Mouse (Mus musculus): ENCODE measurements around the gene Gm20683. TPM values are rescaled to one million over a fixed set of nuclear protein-coding genes. Genes with fewer than 3 reads are reported as not detected.
"Not testable (repeated sequence)": the region's sequence is repeated elsewhere in the genome, so short reads cannot be mapped to it uniquely, and the experiment has no call there.

Gene Gm20683
- total and polyA plus RNA-seq, 2 experiments from 2014 or later = 11.9 to 25.8 TPM

GRCm38 (mm10) chr17:25875171-25876136 lies 33.9 kb upstream of the Gm20683 start:
- H3K4me3 ChIP-seq (ENCODE audit: low read depth, low read length) = peak overlapping the region; percentile 76
- H3K4me1 ChIP-seq (ENCODE audit: insufficient read depth, low read length) = peaks cover 16% of the 10 kb centered on the region; the same call in 1 of the 2 replicates
- H3K4me2 ChIP-seq (ENCODE audit: low read depth, low read length, poor library complexity, severe bottlenecking) = peak overlapping the region; percentile 85
- peaks cover 16% of the 10 kb centered on the region; the same call in 1 of the 2 replicates for H3K36me3 ChIP-seq (ENCODE audit: insufficient read depth, low read length)
- H3K9ac ChIP-seq (replicated peaks; ENCODE audit: low read length, poor library complexity, severe bottlenecking) = peak overlapping the region; percentile 89
- WGBS = under 1% methylated on average over 58 of the region's 59 CpGs
- H3K27me3 ChIP-seq (ENCODE audit: insufficient read depth, low read length) = no peaks in the 10 kb centered on the region
- DNase-seq (ENCODE audit: low spot score) (peak; percentile 92), ATAC-seq (ENCODE audit: low FRiP score) (peak; percentile 89)
- no peaks in the 10 kb centered on the region for H3K9me3 ChIP-seq (ENCODE audit: low read length)
- TF ChIP-seq CTCF (IDR thresholded peaks at IDR 0.05) = peak; percentile 39; the same call in 1 of the 2 replicates
- H3K27ac ChIP-seq (ENCODE audit: low read depth, low read length) = peak overlapping the region; percentile 98

GRCm38 (mm10) chr17:25874721-25875170 lies 33.2 kb upstream of the Gm20683 start, which contains the start of gene Mettl26:
Gene Mettl26 (plus strand): TSS chr17:25875074.
- WGBS = under 1% methylated on average over 25 of the region's 25 CpGs
- peak; percentile 49 for TF ChIP-seq CTCF (IDR thresholded peaks at IDR 0.05)
- Histone ChIP-seq H3K9me3 (ENCODE audit: low read length) (no peaks in the 10 kb centered on the region), H3K27me3 (ENCODE audit: insufficient read depth, low read length) (no peaks in the 10 kb centered on the region), H3K4me1 (ENCODE audit: insufficient read depth, low read length) (peaks cover 16% of the 10 kb centered on the region; the same call in 1 of the 2 replicates), H3K9ac (replicated peaks; ENCODE audit: low read length, poor library complexity, severe bottlenecking) (peak within 1 kb of the TSS; percentile 89), H3K4me3 (ENCODE audit: low read depth, low read length) (peak within 1 kb of the TSS; percentile 76), H3K4me2 (ENCODE audit: low read depth, low read length, poor library complexity, severe bottlenecking) (peak within 1 kb of the TSS; percentile 85), H3K36me3 (ENCODE audit: insufficient read depth, low read length) (peaks cover 16% of the 10 kb centered on the region; the same call in 1 of the 2 replicates), H3K27ac (ENCODE audit: low read depth, low read length) (peak within 1 kb of the TSS; percentile 98)
- DNase-seq (ENCODE audit: low spot score) = peak; percentile 95
- peak; percentile 80 for ATAC-seq (ENCODE audit: low FRiP score)

GRCm38 (mm10) chr17:25874148-25874720 lies 32.7 kb upstream of the Gm20683 start:
- Histone ChIP-seq H3K27me3 (ENCODE audit: insufficient read depth, low read length) (no peaks in the 10 kb centered on the region), H3K9ac (replicated peaks; ENCODE audit: low read length, poor library complexity, severe bottlenecking) (peak overlapping the region; percentile 89), H3K4me2 (ENCODE audit: low read depth, low read length, poor library complexity, severe bottlenecking) (peak overlapping the region; percentile 85), H3K36me3 (ENCODE audit: insufficient read depth, low read length) (peaks cover 16% of the 10 kb centered on the region; the same call in 1 of the 2 replicates), H3K27ac (ENCODE audit: low read depth, low read length) (peak overlapping the region; percentile 98), H3K4me1 (ENCODE audit: insufficient read depth, low read length) (peaks cover 16% of the 10 kb centered on the region; the same call in 1 of the 2 replicates), H3K4me3 (ENCODE audit: low read depth, low read length) (peak overlapping the region; percentile 76), H3K9me3 (ENCODE audit: low read length) (no peaks in the 10 kb centered on the region)
- no peak for TF ChIP-seq CTCF (IDR thresholded peaks at IDR 0.05)
- 3% methylated on average over 14 of the region's 14 CpGs for WGBS
- no peak for DNase-seq (ENCODE audit: low spot score)
- ATAC-seq (ENCODE audit: low FRiP score) = no peak

GRCm38 (mm10) chr17:25873405-25874147 lies 32.0 kb upstream of the Gm20683 start:
- ATAC-seq (ENCODE audit: low FRiP score) (no peak), DNase-seq (ENCODE audit: low spot score) (no peak)
- H3K9ac ChIP-seq (replicated peaks; ENCODE audit: low read length, poor library complexity, severe bottlenecking) = peak overlapping the region; percentile 89; the same call in 1 of the 2 replicates
- H3K27me3 ChIP-seq (ENCODE audit: insufficient read depth, low read length) = no peaks in the 10 kb centered on the region
- TF ChIP-seq CTCF (IDR thresholded peaks at IDR 0.05) = no peak
- H3K27ac ChIP-seq (ENCODE audit: low read depth, low read length) = peak overlapping the region; percentile 98; the same call in 1 of the 2 replicates
- H3K36me3 ChIP-seq (ENCODE audit: insufficient read depth, low read length) = peaks cover 10% of the 10 kb centered on the region; the same call in 1 of the 2 replicates
- H3K9me3 ChIP-seq (ENCODE audit: low read length) = no peaks in the 10 kb centered on the region
- peaks cover 21% of the 10 kb centered on the region for H3K4me1 ChIP-seq (ENCODE audit: insufficient read depth, low read length)
- peak overlapping the region; percentile 85 for H3K4me2 ChIP-seq (ENCODE audit: low read depth, low read length, poor library complexity, severe bottlenecking)
- H3K4me3 ChIP-seq (ENCODE audit: low read depth, low read length) = peak overlapping the region; percentile 76; the same call in 1 of the 2 replicates
- WGBS = 81% methylated on average over 11 of the region's 11 CpGs

GRCm38 (mm10) chr17:25872676-25873075 lies 31.1 kb upstream of the Gm20683 start:
- Histone ChIP-seq H3K4me1 (ENCODE audit: insufficient read depth, low read length) (peaks cover 23% of the 10 kb centered on the region), H3K9me3 (ENCODE audit: low read length) (no peaks in the 10 kb centered on the region), H3K9ac (replicated peaks; ENCODE audit: low read length, poor library complexity, severe bottlenecking) (no peak overlapping the region), H3K4me3 (ENCODE audit: low read depth, low read length) (no peak overlapping the region), H3K27ac (ENCODE audit: low read depth, low read length) (no peak overlapping the region), H3K36me3 (ENCODE audit: insufficient read depth, low read length) (peaks cover 1% of the 10 kb centered on the region; the same call in 1 of the 2 replicates), H3K27me3 (ENCODE audit: insufficient read depth, low read length) (no peaks in the 10 kb centered on the region), H3K4me2 (ENCODE audit: low read depth, low read length, poor library complexity, severe bottlenecking) (no peak overlapping the region)
- WGBS = 93% methylated on average over 3 of the region's 3 CpGs
- DNase-seq (ENCODE audit: low spot score) (no peak), ATAC-seq (ENCODE audit: low FRiP score) (no peak)
- no peak for TF ChIP-seq CTCF (IDR thresholded peaks at IDR 0.05)

- H3K4me2 ChIP-seq (ENCODE audit: low read depth, low read length, poor library complexity, severe bottlenecking); DNase-seq (ENCODE audit: low spot score); H3K9me3 ChIP-seq (ENCODE audit: low read length); H3K9ac ChIP-seq (replicated peaks; ENCODE audit: low read length, poor library complexity, severe bottlenecking); H3K27me3 ChIP-seq (ENCODE audit: insufficient read depth, low read length); H3K27ac ChIP-seq (ENCODE audit: low read depth, low read length); H3K4me3 ChIP-seq (ENCODE audit: low read depth, low read length); ATAC-seq (ENCODE audit: low FRiP score); H3K36me3 ChIP-seq (ENCODE audit: insufficient read depth, low read length): not testable (repeated sequence)
- H3K4me1 ChIP-seq (ENCODE audit: insufficient read depth, low read length) = peaks cover 20% of the 10 kb centered on the region
Observed at GRCm38 (mm10) chr17:25871566-25871965, 30.0 kb upstream of the Gm20683 start.

Data from midbrain, postnatal 0 days (tissue).